Mouse (Mus musculus): Measurements from ENCODE around the gene Retnlb.

DNA sequence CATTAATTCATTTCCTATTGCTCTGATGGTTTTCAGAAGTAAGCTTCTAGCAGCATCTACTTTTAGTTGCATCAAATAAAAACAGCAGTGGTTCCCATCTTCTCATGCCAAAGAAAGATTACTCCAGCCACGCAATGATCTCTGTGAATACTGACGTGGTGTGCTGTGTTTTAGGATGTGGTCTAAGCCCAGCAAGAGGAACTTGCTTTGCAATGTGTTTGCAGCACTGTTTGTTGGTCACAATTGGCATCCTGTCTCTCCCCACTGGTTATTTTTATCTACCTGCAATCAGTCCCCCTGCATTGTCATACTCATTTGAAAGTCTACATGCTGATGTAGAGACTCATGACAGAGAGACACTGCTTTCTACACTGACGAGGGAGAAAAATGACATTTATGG is 30.4 kb upstream of the Retnlb start:
- TF ChIP-seq EP300 (IDR thresholded peaks at IDR 0.05; ENCODE audit: low read depth) = no peak
- no peak for TF ChIP-seq CTCF (IDR thresholded peaks at IDR 0.05; ENCODE audit: low read depth)

Measured in liver, postnatal 0 days (tissue).